Mouse (Mus musculus): ENCODE data around the gene Fubp1.

DNA sequence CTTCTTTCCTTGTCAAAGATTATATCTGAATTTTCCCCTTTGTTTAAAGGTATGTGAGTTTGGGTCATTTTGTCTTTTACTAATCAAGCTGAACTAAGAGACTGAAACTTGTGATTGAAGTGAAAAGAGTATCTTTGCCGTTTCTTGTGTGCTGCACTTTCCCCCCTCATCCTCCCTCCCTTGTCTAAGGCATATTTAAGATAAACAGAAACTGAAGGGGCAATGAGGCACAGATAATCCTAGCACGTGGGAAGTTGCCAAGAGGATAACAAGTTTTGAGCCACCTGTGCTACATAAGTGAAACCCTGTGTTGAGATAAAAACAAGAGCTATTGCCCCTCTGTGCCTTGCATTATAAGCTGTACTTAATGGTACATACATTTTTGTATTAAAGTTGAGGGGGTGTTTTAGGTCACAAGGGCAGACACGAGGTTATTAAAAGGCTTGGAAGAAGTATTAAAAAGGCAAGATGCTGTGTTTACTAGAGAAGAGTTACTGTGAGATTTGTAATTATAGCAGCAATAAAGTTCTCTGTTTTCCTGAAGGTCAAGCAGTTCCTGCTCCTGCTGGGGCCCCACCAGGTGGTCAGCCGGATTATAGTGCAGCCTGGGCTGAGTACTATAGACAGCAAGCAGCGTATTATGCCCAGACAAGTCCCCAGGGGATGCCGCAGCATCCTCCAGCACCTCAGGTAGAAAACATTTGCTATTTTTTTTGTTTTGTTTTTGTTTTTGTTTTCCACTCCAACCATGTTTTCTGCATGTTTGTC lies 21.3 kb downstream of the Fubp1 start:
- TF ChIP-seq CTCF (IDR thresholded peaks at IDR 0.05; ENCODE audit: borderline replicate concordance, insufficient read depth, low read length) = no peak
- TF ChIP-seq POLR2A (IDR thresholded peaks at IDR 0.05; ENCODE audit: low read depth, low read length) = no peak
